Mouse (Mus musculus) embryo, embryonic 10 days (tissue): ENCODE results near the gene Mlycd.
"Not testable (repeated sequence)": the region's sequence is repeated elsewhere in the genome, so short reads cannot be mapped to it uniquely, and the experiment has no call there.

Experiments used
- DNase-seq: peaks from one replicate; pipeline ENCODE4 v3.0.0-alpha.2; 2015; ENCODE audit warnings: low spot score

The Mlycd gene

DNA sequence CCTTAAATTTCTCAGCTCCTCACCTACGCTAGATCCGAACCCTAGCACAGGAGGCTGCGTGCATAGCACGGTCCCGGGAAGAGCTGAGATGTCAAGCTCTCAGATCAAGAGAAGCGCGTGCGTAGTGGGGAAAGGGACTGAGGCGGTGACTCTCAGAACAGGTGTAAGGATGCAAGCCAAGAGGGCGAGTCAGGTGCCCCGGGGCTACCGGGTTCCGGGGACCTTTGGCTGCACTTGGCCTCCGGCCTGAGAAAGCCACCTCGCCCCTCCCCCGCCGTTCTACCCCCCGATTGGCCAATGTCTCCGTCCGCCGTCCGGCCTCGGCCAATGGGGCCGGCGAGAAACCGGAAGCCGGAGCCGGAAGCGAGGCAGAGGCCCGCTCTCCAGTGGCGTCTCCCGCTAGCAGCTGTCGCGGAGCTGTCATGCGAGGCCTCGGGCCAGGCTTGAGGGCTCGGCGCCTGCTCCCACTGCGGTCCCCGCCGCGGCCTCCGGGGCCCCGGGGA lies at the start of gene Mlycd:
Gene Mlycd (plus strand): TSS at position 355 of the 503 bp plus-strand sequence.
- DNase-seq: peak; percentile 90

DNA sequence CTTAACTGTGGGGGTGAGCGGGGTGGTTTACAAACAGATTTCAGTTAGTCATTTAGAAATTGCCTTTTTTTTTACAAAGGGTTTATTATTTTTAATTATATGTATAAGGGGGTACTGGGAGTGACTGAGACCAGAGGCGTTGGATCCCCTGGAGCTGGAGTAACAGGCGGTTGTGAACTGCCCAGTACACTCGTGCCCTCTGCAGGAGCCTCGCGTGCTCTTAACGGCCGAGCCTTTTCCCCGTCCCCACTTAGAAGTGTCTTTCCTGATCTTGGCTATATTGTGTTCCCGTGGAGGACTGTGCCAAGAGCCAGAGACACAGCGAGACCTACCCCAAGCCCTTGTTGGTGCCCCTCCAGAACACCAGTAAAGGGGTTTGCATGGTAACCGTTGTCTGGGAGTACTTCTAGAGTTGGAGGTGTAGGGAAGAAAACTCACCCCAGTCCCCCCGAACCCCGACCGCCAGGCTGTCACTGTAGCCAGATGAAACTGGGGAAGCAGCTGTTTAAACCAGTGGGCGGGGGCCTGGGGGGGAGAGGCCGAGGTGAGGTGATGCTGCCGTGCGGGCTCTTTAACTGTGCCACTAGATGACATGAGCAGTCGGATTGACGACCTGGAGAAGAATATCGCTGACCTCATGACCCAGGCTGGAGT lies 49.5 kb upstream of the Mlycd start:
- peak; percentile 17 for DNase-seq

DNA sequence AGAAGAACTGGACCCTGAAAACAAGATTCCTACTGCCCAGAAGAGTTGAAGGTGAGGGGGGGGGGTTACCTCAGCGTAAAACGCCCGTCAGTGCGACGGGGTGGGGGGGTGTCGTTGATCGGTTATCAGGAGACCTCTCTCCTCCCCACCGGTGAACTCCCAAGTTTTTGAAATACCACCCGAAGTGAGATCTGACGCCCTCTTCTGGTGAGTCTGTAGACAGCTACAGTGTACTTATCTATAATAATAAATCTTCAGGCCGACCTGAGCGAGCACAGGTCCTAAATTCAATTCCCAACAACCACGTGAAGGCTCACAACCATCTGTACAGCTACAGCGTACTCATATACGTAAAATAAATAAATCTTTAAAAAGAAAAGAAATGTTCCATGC lies 49.0 kb upstream of the Mlycd start:
- no peak for DNase-seq

DNA sequence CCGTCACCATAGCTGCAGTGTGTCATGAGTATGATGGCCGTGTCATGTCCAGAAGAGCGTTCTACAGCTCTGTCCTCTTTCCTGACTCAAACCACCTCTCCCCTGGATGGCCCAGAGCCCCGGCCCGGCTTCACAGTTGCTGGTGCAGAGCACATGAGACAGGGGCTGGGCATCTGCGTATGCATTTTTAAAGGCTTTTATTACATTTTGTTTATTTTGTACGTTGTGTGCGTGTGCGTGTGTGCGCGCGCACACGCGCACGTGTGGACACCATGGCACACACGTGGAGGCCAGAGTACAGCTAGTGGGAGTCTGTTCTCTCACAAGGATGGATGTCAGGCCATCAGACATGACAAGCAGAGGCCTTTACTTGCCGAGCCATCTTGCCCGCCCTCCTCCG lies 43.0 kb upstream of the Mlycd start:
- no peak for DNase-seq

DNA sequence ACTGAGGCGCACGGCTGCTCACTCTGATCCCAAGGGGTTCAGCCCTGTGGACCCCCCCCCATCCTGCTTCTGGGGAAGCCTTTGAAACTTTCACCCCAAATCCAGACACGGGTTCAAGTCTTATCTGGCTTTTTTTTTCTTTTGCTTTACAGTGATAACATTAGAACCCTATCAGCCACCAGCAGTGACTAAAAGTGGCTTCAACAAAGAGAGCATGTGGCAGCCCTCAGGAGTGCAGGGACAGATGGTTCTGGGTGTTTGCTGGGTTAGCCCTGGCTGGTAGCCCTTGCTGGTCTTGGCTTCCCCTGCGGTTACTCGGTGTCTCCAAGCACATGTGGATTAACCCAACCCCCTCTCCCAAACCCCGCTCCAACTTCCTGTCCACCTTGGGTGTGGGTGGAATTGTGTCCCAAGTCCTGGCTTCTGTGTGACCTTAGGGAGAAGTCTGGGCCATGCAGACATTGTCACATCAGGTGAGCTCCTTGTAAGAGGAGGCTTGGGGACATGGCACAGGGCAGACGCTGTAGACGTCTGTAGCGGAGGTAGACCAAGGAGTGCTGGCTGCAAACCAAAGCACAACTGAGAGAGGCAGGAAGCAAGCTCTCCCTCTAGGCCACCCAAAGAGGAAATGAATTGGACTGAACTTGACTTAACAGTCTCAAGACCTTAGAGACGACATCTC lies 41.6 kb upstream of the Mlycd start:
- DNase-seq: no peak

DNA sequence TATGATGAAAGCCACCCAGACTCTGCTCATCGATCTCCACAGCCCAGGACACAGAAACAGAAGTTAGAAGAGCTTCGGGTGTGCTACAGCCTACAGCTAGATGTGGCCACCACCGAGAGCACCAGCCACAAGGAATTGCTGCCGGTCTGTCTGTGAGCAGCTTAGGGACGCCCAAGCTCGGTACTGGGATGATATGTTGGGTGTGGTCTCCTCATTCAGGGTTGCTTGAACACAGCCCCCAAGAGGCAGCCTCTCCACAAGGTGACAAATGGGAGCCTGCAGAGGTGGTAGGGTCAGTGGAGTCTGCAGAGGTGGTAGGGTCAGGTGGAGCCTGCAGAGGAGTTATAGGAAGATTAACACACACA lies 41.0 kb upstream of the Mlycd start:
- DNase-seq: no peak

DNA sequence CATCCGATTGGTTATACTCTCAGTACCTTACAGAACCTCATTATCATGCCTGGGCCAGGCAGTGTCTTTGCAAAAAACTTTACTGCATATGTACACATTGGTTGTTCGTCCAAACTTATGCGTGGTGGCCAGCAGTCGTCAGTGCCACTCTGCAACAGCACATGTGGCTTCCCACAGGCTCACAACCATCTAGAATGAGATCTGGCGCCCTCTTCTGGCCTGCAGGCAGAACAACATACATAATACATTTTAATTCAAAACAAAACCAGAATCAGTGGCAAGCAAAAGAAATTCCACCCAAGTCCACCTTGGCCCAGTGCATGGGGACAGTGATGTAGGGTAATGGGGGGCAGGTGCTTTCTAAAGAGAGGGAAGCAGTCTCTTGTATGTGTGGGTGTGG lies 38.0 kb upstream of the Mlycd start:
- not testable (repeated sequence) for DNase-seq

DNA sequence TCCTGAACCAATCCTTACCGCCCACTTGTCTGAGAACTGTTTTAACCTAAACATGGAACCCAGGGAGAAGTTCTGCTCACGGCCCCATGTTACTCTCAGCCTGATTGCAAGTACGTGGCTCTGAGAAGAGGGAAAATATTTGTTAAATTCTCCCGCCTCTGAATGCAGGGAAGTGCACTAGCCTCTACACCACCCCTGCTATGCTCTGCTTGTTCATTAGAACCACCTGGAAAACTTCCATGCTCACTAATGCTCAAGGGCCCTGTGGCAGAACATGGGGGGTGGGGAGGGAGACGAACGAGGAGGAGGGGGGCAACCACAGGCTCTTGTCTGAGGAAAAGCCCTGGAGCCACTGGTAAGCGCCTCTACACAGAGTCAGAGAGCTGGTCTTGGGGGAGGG lies 36.5 kb upstream of the Mlycd start:
- DNase-seq: no peak

DNA sequence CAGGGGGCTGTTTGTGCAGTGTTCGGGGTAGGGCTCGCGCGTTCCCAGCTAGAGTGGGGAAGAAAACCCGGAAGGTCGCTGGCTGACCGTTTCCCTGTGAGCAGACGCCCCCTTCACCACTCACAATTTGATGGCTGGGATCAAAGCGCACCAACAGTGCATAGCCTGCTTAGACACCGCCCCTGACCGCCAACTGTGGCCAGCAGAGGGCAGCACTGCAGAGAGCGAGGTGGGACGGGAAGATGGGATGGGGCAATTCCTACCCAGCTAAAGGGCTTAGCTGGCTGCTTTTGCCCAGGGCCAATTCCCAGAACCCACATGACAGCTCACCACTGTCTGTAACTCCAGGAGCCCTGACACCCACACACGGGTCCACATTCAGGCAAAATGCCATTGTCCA lies 35.8 kb upstream of the Mlycd start:
- DNase-seq: peak; percentile 67

DNA sequence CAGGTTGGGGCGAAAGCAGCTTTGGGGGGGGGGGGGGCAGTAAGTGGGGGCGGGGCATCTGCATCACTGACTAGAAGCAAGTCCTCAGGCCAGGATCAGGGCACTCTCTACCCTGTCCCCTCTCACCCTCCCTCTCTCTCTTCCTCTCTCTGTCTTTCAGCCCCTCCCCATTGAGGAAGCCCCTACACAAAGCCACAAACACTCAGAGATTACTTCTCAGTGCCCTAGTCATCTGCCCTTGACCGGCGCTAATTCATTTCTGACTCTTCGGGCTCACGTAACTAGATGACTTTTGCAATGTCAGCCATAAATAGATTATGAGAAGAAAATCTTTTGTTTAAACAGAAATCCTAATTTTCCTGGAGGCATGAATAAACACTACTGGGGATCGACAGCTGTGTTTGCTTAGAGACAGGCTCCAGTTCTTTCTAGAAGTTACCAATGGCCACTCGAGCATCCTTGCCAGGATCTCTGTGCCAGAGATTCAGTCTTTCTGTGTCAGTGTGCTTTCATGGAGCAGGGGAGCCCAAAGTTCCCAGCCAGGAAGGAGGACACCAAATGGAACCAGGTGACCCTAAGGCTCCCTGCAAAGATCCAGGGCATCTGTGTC lies 33.9 kb upstream of the Mlycd start:
- no peak for DNase-seq

DNA sequence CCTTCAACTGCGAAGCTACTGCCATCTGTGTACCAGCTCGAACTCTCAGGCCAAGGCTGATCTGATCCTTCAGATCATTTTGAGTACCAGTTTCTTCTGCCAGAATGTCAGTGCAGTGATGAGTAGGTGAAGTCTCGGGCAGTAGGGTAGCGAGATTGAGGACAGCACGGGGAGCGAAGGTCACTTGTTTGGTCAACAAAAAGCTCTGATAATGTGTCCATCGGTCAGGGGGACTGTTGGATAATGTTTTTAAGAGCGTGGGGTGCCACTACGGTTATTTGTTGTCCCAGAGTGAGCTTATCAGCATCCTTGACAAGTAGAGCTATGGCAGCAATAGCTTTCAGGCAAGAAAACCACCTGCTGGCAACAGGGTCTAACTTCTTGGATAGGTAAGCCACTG lies 20.0 kb upstream of the Mlycd start:
- not testable (repeated sequence) for DNase-seq

DNA sequence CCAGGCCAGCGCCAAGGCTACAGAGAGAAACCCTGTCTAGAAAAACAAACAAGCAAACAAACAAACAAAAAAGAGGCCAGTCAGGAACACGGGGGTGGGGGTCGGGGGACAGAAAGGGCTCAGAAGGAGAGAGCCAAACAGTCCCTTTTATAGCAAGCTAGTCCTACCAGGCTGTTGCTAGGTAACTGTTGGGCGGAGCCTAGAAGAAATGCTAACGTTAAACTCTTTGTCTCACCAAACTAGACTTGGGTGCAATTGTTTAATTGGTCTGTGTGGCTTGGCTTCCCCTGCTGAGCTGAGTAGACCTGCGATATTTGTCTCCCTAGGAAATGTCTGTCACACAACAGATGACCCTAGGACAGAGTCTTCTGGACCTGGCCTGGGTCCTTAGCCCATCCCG lies 16.2 kb upstream of the Mlycd start:
- DNase-seq: no peak

DNA sequence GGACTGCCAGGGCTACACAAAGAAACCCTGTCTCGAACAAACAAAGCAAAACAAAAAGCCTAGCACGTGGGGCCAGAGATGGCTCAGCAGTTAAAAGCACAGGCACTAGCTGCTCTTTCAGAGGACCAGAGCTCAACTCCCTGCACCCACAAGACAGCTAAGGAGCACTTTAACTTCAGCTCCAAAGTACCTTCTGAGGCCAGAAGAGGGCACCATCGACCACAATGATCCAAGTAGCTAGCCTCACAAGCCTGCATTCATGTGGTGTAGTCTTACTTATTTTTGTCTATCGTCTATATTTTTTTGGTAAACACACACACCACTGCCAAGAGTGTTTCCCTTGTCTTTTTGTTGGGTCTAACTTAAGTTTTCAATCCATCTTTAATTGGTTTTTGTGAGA lies 14.1 kb upstream of the Mlycd start:
- peak; percentile 51 for DNase-seq

DNA sequence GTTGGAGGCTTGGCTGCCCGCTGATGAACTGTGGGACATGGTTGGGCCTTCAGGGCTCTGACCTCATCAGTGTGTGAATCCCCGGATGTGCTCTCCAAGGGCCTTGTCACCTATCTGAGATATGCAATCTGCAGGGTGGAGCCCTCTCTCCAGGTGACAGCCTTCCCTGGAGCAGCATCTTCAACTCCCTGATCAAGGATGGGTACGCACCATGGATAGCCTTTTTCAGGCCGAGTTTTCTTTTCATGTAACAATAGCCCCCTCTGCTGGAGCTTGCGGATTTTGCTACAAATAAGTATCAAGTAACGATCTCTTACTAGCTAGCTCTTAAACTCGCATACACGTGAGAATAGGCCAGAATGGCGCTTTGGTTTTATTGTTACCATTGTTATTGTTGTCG lies 10.2 kb upstream of the Mlycd start:
- peak; percentile 65 for DNase-seq

DNA sequence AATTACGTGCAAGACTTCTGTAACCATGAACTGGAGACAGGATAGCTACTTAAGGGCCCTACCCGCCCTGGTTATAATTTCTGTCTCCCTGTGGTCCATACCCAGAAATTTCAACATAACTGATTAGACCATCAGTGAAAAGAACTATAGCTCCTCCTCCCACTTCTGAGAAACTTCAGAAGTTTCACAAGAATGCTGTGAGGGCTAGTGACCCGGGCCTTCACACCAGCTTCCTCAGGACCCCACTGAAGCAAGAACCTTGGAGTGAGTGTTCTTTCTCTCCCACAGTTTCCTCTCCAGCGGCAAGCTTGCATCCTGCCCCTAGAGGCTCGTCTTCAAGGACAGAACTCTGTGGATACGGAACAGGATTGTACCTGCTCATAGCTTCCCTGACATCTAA lies 8.8 kb upstream of the Mlycd start:
- no peak for DNase-seq

DNA sequence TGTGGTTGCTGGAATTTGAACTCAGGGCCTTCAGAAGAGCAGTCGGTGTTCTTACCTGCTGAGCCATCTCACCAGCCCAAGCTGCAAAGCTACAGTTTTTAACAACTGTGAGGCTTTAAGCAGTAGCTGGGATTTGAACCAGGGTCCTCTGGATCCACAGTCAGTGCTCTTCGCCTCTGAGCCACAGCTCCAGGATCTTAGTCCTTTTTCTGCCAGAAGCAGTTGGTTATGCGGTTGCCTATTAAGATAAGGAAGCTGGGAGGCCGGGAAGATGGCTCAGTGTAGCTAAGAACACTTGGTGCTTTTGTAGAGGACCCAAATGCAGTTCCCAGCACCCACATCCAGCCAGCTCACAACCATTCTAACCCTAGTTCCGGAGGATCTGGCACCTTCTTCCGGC lies 7.7 kb upstream of the Mlycd start:
- DNase-seq: no peak

DNA sequence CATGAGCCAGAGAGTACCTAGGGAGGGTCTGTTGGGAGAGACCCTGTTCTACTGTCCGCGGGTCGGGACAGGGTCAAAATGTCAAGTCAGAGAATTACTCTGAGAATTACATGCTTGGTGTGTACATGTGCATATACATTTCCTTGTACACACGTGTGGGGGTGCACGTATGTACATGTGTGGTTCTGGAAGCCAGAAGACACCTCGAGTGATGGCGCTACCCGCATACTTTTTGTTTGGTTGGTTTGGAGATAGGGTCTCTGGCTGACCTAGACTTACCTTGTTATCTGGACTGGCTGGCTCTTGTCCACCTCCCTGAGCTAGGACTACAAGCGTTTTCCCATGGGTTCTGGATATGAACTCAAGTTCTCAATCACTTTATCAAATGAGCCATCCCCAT lies 581 bp upstream of the Mlycd start:
- no peak for DNase-seq

DNA sequence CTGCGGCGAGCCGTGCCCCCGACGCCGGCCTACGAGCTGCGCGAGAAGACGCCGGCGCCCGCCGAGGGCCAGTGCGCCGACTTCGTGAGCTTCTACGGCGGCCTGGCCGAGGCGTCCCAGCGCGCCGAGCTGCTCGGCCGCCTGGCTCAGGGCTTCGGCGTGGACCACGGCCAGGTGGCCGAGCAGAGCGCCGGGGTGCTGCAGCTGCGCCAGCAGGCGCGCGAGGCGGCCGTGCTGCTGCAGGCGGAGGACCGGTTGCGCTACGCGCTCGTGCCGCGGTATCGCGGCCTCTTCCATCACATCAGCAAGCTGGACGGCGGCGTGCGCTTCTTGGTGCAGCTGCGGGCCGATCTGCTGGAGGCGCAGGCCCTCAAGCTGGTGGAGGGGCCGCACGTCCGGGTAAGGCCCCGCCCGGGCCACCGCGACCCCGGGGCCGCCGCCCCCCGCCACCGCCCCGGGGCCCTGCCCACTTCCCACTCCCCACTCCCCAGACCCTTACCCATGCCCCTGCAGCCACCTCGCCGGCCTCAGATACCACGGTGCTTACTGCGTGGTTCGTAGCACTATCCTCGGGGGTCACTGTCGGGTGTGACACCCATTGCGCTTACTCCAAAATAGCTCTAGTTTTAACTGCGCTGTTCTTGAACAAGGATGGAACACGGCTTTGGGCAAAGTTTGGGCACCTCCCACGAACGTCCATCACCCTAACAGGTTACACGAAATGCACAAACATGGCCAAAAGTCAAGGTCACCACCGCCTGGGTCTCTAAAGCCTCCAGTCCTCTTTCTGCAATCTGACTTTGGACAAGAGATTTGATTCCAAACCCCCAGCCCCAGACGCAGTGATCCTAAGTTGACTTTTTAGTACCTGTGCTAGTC lies 633 bp downstream of the Mlycd start:
- peak; percentile 46 for DNase-seq

DNA sequence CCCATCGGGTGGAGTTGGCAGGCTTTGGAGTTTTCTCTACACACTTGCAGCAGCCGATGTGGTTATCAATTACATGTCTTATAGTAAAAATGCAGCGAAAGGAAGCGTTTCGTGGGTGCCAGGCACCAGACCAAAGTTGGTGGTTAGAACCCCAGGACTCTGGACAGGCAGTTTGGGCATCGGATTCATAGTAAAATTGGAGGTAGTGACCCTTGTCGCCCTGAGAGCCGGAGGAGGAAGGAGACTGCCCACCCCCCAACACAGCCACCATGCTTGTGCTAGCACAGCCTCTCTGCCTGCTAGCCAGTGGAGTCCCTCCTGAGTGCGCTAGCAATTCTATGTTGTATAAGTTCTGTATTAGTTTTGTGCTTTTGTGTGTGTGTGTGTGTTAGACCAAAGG lies 3.9 kb downstream of the Mlycd start:
- no peak for DNase-seq

DNA sequence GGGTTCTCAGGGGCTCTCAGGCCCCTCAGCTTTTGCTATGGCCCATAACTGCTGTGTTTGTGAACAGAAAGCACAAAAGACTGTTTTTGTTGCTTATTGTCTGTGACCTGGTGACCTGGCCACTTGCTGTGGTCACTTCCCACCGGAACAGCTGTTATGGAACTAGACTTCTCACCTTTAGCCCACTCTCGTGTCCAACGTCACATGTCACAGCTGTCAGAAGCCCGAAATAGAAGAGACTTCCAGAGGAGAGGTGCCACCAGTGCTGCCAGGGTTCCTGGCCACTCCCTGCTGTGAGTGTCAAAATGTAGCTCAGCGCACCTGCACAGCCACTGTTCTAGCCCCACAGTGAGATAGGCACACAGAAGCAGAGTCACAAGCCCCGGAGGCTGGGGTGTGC lies 4.6 kb downstream of the Mlycd start:
- DNase-seq: no peak

DNA sequence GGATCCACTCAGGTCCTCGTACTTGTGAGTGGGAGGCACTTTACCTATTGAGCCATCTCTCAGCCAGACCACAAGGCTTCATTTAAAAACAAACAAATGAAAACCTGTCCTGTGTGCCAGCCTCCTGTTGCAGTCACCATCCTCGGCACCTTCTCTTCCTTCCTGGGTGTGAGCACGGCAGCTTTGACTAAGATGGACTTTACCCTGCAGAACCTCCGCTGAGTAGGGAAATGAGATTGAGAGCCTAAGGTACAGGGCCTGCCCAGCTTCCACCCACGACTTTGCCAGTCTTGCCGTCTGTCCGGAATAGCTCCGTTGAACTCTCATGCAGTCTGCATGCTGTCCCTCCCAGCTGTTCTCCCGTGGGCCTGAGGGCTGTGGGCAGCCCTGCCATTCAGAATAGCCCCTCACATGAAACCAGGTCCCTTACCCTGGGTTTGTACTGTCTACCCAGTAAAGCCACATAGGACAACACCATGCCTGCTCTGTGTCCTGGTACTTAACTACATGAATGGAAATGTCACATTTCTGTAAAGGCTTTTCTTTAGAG lies 5.5 kb downstream of the Mlycd start:
- DNase-seq: no peak

DNA sequence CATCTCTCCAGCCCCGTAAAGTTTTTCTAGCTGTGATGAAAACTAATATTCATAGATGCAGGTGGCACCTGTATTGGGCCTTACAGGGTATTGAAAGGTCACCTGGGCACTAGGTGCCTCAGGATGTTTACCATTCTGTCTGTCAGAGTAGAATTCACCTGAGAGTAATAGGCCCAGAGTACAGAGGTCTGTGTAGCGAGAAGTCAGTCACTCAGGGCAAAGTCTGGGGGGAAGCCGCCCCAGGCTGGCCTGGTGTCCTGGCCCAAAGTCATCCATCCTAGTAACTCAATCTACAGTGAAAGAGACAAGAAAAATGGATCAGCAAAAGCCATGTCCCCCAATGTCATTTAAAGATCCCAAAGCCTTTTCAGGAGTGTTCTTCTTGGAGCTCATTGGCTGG lies 6.2 kb downstream of the Mlycd start:
- DNase-seq: no peak
